Mouse (Mus musculus) CH12.LX (cell line): ENCODE data around the gene Olfr923.

Experiments used
- CTCF ChIP-seq, 2 experiments: IDR thresholded peaks in 1 of 2; conservative IDR thresholded peaks in 1 of 2; 2 replicates each; pipeline ENCODE4 v1.5.1; 2011 to 2012; ENCODE audit warnings: low read depth in 2 of 2, low read length in 2 of 2, improper control_type of control experiment in 1 of 2, inconsistent platforms in 1 of 2, mild to moderate bottlenecking in 1 of 2, moderate library complexity in 1 of 2
- MEF2A ChIP-seq: IDR thresholded peaks from 2 replicates; pipeline ENCODE4 v1.6.1; 2014; ENCODE audit warnings: low read depth, mild to moderate bottlenecking, inconsistent platforms, low read length, improper control_type of control experiment, borderline replicate concordance
- ZNF384 ChIP-seq: IDR thresholded peaks from 2 replicates; pipeline ENCODE4 v1.6.1; 2012; ENCODE audit warnings: low read depth, low read length, improper control_type of control experiment, inconsistent platforms

GRCm38 (mm10) chr9:38815458-38815986 lies 10.8 kb upstream of the Olfr923 start:
- TF ChIP-seq ZNF384 (no peak), CTCF (conservative IDR thresholded peaks at IDR 0.05 in 1 of 2, IDR thresholded peaks at IDR 0.05 in 1 of 2; ENCODE audit: low read depth in 2 of 2, low read length in 2 of 2) (no peak), MEF2A (no peak)
